Mouse (Mus musculus) A20 (cell line): ENCODE results near the gene Snx29.
"Not testable (repeated sequence)": the region's sequence is repeated elsewhere in the genome, so short reads cannot be mapped to it uniquely, and the experiment has no call there.

Source experiments
- DNase-seq: peaks from one replicate; pipeline ENCODE4 v3.0.0-alpha.2; 2011; ENCODE audit warnings: low read depth, low spot score

The Snx29 gene

DNA sequence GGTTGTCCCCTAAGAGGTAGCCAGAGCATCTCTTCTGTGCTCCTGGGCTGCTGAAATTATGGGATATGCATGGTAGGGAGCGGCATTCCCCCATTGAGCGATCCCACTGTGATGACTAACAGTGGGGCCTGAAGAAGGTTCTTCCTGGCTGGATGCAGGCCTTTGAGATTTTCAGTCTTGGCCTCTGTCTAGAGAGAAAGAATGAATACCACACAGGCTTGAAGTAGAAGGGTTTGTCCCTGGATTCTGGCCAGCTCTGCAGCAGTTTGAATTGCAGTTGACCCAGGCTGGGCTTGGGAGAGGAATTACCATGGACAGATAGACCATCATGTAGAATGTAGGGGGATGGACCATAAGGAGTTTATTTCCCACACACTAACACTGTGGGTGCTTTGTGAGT is 159.5 kb downstream of the Snx29 start:
- no peak for DNase-seq

DNA sequence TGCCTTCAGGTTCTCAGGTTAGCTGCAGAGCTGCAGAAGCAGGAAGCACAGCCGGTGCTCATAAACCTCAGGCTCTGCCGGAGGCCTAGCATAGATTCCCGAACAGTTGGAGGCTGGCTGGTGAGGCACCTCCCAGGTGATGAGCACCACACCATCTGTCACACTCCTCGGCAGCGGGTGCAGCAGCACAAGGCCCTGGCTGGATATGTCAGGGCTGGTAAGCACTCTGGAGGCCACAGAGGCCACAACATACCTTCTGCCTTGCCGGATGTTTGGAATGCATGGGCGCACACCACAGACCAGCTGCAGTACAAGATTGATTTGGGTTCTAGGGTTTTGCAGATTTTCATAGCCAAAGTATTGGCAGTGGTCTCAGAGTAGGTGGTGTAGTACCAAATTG is 172.2 kb downstream of the Snx29 start:
- DNase-seq = peak; percentile 87

GRCm38 (mm10) chr16:11495923-11496616 is 173.4 kb downstream of the Snx29 start:
- peak; percentile 94 for DNase-seq

DNA sequence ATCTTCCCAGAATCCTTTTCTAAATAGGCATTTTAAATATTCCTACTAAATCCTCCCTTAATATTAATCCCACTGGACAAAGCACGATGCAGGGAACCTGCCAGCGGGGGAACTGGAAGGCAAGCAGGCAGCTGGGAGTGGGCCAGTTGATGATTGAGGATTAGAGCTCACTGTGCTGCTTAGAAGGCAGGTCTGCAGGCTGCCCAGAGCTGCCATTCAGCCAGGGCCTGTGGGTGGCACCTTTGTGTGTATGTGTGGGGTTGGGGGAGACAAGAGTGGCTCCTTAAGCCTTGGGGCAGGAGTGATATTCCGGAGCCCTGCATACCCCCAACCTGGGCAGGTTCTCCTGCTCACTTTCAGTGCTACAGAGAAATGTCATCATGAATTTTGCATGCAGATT is 174.0 kb downstream of the Snx29 start:
- DNase-seq = peak; percentile 59

DNA sequence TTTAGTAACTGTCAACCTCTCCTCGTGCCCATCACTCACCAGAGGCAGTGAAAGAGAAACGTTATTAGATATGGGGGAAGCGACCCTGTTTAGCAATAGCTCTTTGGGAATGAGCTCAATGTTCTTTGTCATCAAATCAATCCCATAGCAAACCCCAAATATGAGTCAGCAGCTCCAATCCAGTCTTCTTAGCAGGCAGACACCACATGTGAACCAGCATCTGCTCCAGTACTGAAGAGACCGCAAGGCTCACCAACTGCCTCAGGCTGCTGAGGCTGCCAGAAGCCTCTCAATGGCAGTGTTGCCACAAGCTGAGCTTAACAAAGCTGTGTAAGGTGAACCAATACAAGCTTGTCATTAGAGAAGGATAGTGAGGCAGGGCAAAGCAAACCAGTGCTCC is 177.4 kb downstream of the Snx29 start:
- no peak for DNase-seq

DNA sequence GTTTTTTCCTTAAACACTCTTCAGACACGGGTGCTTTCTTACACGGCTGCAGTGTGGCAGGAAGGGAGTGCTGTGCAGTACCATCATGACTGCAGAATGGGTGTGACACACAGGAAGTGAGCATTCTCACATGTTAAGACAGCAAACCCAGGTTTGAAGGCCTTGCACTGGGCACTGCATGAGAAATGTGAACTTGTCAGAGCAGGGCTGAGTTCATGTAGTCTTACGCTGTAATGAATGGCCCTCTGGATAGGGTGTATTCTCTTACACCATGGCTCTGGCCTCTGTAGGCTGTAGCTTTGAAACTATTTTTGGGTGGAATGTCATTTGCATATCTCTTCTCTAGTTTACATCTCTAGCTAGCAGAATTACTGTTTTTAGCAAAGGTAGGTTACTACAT is 178.4 kb downstream of the Snx29 start:
- DNase-seq = peak; percentile 71

DNA sequence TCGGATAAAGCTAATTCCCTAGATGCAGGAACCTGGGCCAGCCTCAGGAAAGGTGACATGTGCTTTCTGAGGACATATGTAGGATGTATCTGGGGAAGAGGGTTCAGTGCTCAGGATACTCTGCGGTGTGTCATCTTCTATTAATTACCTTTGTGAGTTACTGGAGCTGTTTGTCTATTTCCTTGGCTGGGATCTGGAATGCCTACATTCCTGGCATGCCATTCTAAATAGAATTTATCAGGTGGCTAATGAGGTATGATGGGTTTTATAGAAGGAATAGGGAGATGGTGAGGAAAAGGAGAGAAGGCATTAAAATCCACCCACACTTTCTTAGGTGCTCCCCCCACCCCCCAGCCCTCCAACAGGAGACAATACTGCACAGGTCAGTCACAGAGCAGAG is 178.9 kb downstream of the Snx29 start:
- DNase-seq = no peak

DNA sequence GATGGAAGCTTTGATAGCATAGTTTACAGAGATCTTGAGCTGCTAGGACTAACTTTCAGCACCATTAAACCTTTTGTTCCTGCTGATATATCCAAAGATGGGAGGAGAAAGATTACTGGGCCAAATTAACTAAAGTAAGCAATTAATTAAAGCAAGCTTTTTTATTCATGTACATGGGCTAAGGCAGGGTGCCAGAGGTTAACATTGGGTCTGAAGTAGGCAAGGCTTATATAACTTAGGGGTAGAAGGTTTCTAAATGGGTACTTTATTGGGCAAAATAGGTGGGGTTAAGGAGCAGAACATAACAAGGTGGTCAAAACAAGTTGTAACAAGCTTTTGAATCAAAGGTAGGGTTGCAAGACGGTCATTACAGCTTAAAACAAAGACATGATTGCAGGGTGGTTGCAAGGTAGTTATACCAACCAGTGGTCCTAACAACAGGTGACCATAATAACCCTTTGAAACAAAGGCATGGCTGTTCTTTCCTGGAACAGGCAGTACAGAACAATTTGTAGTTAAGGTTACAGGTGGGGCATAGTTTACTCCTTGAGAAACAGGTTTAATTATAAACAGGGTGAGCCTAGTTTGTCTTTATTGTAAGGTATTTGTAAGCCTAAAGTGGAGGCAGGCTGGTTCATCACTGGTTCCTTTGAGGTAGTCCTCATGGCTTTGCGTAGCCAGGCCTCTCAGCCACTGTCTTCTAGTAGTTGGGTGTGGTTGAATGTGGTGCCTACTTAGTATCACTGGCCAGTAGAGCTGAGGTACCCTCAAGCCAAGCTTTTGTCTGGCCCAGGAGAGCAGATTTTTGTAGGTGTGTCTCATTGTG is 182.2 kb downstream of the Snx29 start:
- DNase-seq = no peak

- DNase-seq = peak; percentile 44
Observed at GRCm38 (mm10) chr16:11505492-11506176, 182.9 kb downstream of the Snx29 start.

DNA sequence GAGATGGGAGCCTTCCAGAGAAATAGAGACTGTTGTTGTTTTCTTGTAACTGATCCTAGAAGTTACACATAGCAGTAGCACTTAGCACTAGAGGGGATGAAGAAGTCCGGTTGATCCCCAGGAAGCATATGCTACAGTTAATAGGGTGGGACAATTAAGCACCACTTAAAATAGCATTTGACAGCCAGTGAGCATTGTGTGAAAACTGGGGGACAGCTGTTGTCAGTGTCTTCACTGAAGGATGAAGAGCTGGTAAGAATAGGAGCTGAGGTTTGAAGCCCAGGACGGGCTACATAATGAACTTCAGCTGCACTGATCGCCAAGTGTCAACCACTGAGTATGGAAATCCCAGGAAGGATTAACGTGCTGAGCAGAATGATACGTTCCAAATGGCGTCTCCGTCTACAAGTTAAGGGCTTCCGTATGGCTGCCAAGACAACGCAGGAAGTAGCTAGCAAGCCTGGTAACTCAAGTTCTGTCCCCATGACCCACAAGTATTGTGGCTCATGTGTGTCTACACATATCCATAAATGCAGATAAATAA is 184.6 kb downstream of the Snx29 start:
- no peak for DNase-seq

- no peak for DNase-seq
Observed at GRCm38 (mm10) chr16:11508341-11508740, 185.6 kb downstream of the Snx29 start.

- no peak for DNase-seq
Observed at GRCm38 (mm10) chr16:11510416-11510815, 187.7 kb downstream of the Snx29 start.

GRCm38 (mm10) chr16:11510854-11511253 is 188.1 kb downstream of the Snx29 start:
- no peak for DNase-seq

DNA sequence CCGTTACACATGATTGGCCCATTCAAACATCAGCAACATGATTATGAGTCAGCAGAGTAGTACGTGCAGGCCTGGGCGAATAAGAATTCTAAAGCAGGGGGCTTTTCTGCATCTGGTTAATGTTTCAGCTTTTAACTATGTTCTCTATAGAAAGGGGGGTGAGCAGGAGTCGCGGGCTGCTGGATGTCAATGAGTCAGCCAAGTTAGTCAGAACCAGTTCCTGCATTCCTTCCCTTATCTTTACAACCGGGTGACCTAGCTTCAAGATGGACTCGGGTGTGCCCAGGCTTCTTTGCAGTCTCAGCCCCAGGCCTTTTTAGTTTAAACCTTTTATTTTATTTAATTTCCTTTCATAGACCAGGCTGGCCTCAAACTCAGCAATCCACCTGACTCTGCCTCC is 189.0 kb downstream of the Snx29 start:
- DNase-seq = not testable (repeated sequence)

DNA sequence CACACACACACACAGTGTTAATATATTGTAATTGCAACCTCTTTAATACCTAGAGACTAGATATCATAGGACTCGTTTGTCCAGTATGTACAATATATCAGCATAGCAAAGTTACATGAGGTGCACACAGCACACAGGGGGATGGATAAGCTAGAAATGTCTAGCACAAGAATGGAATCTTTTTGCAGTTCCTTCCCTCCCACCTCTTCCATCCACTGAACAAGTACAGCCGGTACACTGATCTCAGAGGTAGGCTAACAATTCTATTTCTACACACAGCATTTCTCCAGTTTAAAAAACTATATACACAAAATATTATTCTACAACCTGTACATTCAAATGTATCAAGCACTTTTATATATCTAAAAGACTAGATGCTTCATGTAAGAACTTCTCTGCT is 194.0 kb downstream of the Snx29 start:
- no peak for DNase-seq

DNA sequence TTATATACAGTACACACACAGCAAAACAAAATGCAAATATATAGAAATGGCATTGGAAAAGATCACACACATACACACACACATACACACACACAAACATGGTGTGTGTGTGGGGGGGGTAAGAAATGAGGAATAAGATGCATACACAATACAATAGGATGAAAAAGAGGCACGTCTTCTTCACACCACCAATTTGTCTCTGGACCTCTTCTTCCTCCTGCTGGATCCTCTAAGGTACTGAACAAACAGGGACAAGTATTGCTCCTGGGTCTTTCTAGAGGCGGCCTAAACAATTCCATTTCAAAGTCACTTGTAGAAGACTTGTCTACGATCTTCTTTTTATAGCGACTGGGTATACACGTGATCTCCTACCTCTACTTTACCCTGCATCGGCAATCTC is 194.7 kb downstream of the Snx29 start:
- DNase-seq = no peak

GRCm38 (mm10) chr16:11518803-11519498 is 196.2 kb downstream of the Snx29 start:
- DNase-seq = peak; percentile 78

- DNase-seq = no peak
Observed at GRCm38 (mm10) chr16:11526104-11526786, 203.5 kb downstream of the Snx29 start.

DNA sequence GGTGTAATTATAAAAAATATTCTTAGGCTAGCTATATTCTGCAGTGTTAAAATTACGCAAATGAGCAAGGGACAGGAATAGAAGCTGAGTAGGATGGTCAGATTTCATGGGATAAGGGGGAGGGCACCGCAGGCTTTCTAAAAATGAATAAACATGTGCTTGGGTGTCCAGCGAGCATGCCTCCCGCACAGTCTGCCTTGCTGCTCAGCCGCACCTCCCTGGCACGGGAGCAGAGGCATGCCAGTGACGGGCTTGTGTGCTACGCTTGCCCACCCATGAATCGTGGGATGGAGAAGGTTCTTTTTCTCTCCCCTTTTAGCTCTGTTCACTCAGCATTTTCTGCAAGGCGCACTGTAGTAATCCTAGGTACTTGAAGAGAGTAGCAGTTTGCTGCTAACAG is 204.3 kb downstream of the Snx29 start:
- no peak for DNase-seq

DNA sequence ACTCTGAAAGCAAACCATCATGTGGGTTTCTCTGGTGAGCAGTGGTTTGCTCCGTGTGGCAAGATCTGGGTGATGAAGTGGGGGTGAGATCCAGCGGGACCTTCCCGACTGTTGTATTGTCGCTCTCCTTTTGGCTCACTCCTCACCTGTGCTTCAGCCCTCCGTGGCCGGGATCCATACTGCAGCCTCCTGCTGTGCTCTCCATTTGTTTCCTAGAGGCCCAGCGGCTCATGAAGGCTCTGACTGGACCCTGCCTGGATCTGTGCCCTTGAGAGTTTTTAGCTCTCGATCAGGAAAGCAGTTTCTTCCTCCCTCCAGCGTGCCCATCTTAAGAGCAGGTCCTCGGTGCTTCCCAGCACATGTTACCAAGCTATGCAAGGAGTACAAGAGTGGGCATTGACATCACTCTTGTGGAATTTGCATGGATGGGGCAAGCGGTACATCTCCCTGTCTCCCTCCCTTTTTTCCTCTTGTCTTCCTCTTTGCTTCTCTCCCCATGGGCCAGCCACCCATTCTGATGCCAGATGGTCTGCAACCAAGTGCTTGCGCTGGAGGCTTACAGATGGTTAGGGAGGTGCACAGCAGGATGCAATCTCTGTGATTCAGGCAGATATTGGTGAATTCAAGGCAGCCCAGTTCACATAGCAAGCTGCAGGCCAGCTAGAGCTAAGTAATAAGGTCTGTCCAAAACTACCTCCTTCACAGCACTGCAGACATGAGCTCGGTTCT is 207.9 kb downstream of the Snx29 start:
- no peak for DNase-seq
